Mouse (Mus musculus): Measurements from ENCODE around the gene Nebl. TPM values are rescaled to one million over a fixed set of nuclear protein-coding genes. Genes with fewer than 3 reads are reported as not detected.

Nebl gene
- polyA plus RNA-seq, 1 experiment from 2014 or later = 8.8 TPM

- no peaks in the 10 kb centered on the region for H3K36me3 ChIP-seq (ENCODE audit: control insufficient read depth, insufficient read depth, low read length)
- H3K27me3 ChIP-seq (ENCODE audit: control insufficient read depth, insufficient read depth, low read length) = no peaks in the 10 kb centered on the region
- no peak overlapping the region for H3K27ac ChIP-seq (ENCODE audit: low read depth, low read length)
- H3K4me1 ChIP-seq (ENCODE audit: control insufficient read depth, insufficient read depth, low read length) = no peaks in the 10 kb centered on the region
- no peak for ATAC-seq (ENCODE audit: insufficient read depth, low FRiP score, low TSS enrichment)
- no peak overlapping the region for H3K9ac ChIP-seq (ENCODE audit: low read length)
- no peak overlapping the region for H3K4me3 ChIP-seq (ENCODE audit: low read depth, low read length)
- H3K9me3 ChIP-seq (ENCODE audit: control insufficient read depth, low read length) = no peaks in the 10 kb centered on the region
- no peak for DNase-seq (ENCODE audit: low spot score)
- 73% methylated on average over 5 of the region's 5 CpGs for whole genome bisulfite sequencing
- no peak overlapping the region for H3K4me2 ChIP-seq (ENCODE audit: low read depth)
Measured at GRCm38 (mm10) chr2:17525739-17526526, 205.3 kb downstream of the Nebl start.

DNA sequence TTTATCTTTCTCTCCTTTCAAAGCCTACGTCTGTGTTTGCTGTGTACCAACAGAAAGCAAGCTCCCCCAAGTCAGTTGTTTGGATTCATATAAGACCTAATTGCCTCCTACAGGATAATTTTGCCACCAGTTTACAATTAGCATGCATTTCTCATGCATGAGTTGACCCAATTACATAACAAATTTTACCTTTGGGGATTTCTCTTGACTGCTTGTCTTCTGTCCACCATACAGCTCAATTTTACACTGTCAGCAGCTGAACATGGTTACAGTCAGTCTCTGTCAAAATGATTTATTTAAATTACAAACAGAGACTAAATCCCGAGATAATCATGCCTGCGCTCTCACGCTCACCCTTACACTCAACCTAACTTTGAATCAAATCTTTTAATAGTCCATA lies 206.1 kb downstream of the Nebl start:
- 63% methylated on average over 4 of the region's 4 CpGs for WGBS
- Histone ChIP-seq H3K36me3 (ENCODE audit: control insufficient read depth, insufficient read depth, low read length) (no peaks in the 10 kb centered on the region), H3K4me1 (ENCODE audit: control insufficient read depth, insufficient read depth, low read length) (no peaks in the 10 kb centered on the region), H3K9ac (ENCODE audit: low read length) (no peak overlapping the region), H3K27ac (ENCODE audit: low read depth, low read length) (no peak overlapping the region), H3K9me3 (ENCODE audit: control insufficient read depth, low read length) (no peaks in the 10 kb centered on the region), H3K4me2 (ENCODE audit: low read depth) (no peak overlapping the region), H3K4me3 (ENCODE audit: low read depth, low read length) (no peak overlapping the region), H3K27me3 (ENCODE audit: control insufficient read depth, insufficient read depth, low read length) (no peaks in the 10 kb centered on the region)
- ATAC-seq (ENCODE audit: insufficient read depth, low FRiP score, low TSS enrichment) (peak; percentile 55; the same call in 1 of the 2 replicates), DNase-seq (ENCODE audit: low spot score) (no peak)

- Histone ChIP-seq H3K36me3 (ENCODE audit: control insufficient read depth, insufficient read depth, low read length) (no peaks in the 10 kb centered on the region), H3K4me1 (ENCODE audit: control insufficient read depth, insufficient read depth, low read length) (no peaks in the 10 kb centered on the region), H3K9me3 (ENCODE audit: control insufficient read depth, low read length) (no peaks in the 10 kb centered on the region), H3K27me3 (ENCODE audit: control insufficient read depth, insufficient read depth, low read length) (no peaks in the 10 kb centered on the region), H3K4me2 (ENCODE audit: low read depth) (no peak overlapping the region), H3K27ac (ENCODE audit: low read depth, low read length) (no peak overlapping the region), H3K4me3 (ENCODE audit: low read depth, low read length) (no peak overlapping the region), H3K9ac (ENCODE audit: low read length) (no peak overlapping the region)
- DNase-seq (ENCODE audit: low spot score) (no peak), ATAC-seq (ENCODE audit: insufficient read depth, low FRiP score, low TSS enrichment) (no peak)
- 48% methylated on average over 10 of the region's 10 CpGs for WGBS
Measured at GRCm38 (mm10) chr2:17524205-17524978, 206.9 kb downstream of the Nebl start.

DNA sequence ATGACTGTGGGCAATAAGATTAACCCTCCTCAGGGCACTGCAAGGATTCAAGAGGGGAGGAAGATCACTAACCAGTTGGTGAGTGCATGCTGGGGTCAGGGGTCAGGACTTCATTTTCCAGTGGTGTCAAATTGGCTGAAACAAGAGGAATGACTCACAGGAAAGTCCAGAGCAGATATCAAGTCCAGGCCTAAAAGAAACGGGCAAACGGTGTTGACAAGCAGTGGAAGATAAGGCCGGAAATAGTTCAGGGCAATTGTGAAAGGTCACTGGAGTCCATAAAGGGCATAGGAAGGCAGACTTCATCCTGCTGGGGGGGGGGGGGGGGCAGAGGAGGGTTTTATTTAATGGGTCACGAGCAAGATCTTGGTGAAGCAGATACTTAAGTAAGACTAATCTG lies 207.5 kb downstream of the Nebl start:
- no peak for DNase-seq (ENCODE audit: low spot score)

GRCm38 (mm10) chr2:17515686-17516085 lies 215.6 kb downstream of the Nebl start:
- H3K4me2 ChIP-seq (ENCODE audit: low read depth) = no peak overlapping the region
- no peaks in the 10 kb centered on the region for H3K4me1 ChIP-seq (ENCODE audit: control insufficient read depth, insufficient read depth, low read length)
- 83% methylated on average over 2 of the region's 2 CpGs for WGBS
- H3K9me3 ChIP-seq (ENCODE audit: control insufficient read depth, low read length) = no peaks in the 10 kb centered on the region
- no peak overlapping the region for H3K4me3 ChIP-seq (ENCODE audit: low read depth, low read length)
- no peak overlapping the region for H3K9ac ChIP-seq (ENCODE audit: low read length)
- H3K27me3 ChIP-seq (ENCODE audit: control insufficient read depth, insufficient read depth, low read length) = no peaks in the 10 kb centered on the region
- no peaks in the 10 kb centered on the region for H3K36me3 ChIP-seq (ENCODE audit: control insufficient read depth, insufficient read depth, low read length)
- ATAC-seq (ENCODE audit: insufficient read depth, low FRiP score, low TSS enrichment) (no peak), DNase-seq (ENCODE audit: low spot score) (no peak)
- no peak overlapping the region for H3K27ac ChIP-seq (ENCODE audit: low read depth, low read length)

More for the DNA sequence above, 207.5 kb downstream of the Nebl start:
- H3K9me3 ChIP-seq (ENCODE audit: control insufficient read depth, low read length) = no peaks in the 10 kb centered on the region
- H3K4me2 ChIP-seq (ENCODE audit: low read depth) = no peak overlapping the region
- H3K4me1 ChIP-seq (ENCODE audit: control insufficient read depth, insufficient read depth, low read length) = no peaks in the 10 kb centered on the region
- H3K36me3 ChIP-seq (ENCODE audit: control insufficient read depth, insufficient read depth, low read length) = no peaks in the 10 kb centered on the region
- no peak overlapping the region for H3K9ac ChIP-seq (ENCODE audit: low read length)
- ATAC-seq (ENCODE audit: insufficient read depth, low FRiP score, low TSS enrichment) = no peak
- 48% methylated on average over 4 of the region's 4 CpGs for WGBS
- H3K4me3 ChIP-seq (ENCODE audit: low read depth, low read length) = no peak overlapping the region
- H3K27ac ChIP-seq (ENCODE audit: low read depth, low read length) = no peak overlapping the region
- H3K27me3 ChIP-seq (ENCODE audit: control insufficient read depth, insufficient read depth, low read length) = no peaks in the 10 kb centered on the region

- Histone ChIP-seq H3K27ac (ENCODE audit: low read depth, low read length) (no peak overlapping the region), H3K9me3 (ENCODE audit: control insufficient read depth, low read length) (no peaks in the 10 kb centered on the region), H3K4me1 (ENCODE audit: control insufficient read depth, insufficient read depth, low read length) (no peaks in the 10 kb centered on the region), H3K27me3 (ENCODE audit: control insufficient read depth, insufficient read depth, low read length) (no peaks in the 10 kb centered on the region), H3K9ac (ENCODE audit: low read length) (no peak overlapping the region), H3K4me2 (ENCODE audit: low read depth) (no peak overlapping the region), H3K36me3 (ENCODE audit: control insufficient read depth, insufficient read depth, low read length) (no peaks in the 10 kb centered on the region), H3K4me3 (ENCODE audit: low read depth, low read length) (no peak overlapping the region)
- WGBS = 49% methylated on average over 12 of the region's 12 CpGs
- no peak for DNase-seq (ENCODE audit: low spot score)
- no peak for ATAC-seq (ENCODE audit: insufficient read depth, low FRiP score, low TSS enrichment)
Measured at GRCm38 (mm10) chr2:17514765-17515164, 216.5 kb downstream of the Nebl start.

- Histone ChIP-seq H3K36me3 (ENCODE audit: control insufficient read depth, insufficient read depth, low read length) (no peaks in the 10 kb centered on the region), H3K4me1 (ENCODE audit: control insufficient read depth, insufficient read depth, low read length) (no peaks in the 10 kb centered on the region), H3K27ac (ENCODE audit: low read depth, low read length) (no peak overlapping the region), H3K27me3 (ENCODE audit: control insufficient read depth, insufficient read depth, low read length) (no peaks in the 10 kb centered on the region), H3K9me3 (ENCODE audit: control insufficient read depth, low read length) (no peaks in the 10 kb centered on the region), H3K4me2 (ENCODE audit: low read depth) (no peak overlapping the region), H3K4me3 (ENCODE audit: low read depth, low read length) (no peak overlapping the region), H3K9ac (ENCODE audit: low read length) (no peak overlapping the region)
- DNase-seq (ENCODE audit: low spot score) = no peak
- 52% methylated on average over 1 of the region's 1 CpGs for WGBS
- ATAC-seq (ENCODE audit: insufficient read depth, low FRiP score, low TSS enrichment) = no peak
Measured at GRCm38 (mm10) chr2:17509942-17510341, 221.3 kb downstream of the Nebl start.

GRCm38 (mm10) chr2:17507362-17507761 lies 223.9 kb downstream of the Nebl start:
- Histone ChIP-seq H3K9me3 (ENCODE audit: control insufficient read depth, low read length) (no peaks in the 10 kb centered on the region), H3K27me3 (ENCODE audit: control insufficient read depth, insufficient read depth, low read length) (no peaks in the 10 kb centered on the region), H3K36me3 (ENCODE audit: control insufficient read depth, insufficient read depth, low read length) (no peaks in the 10 kb centered on the region), H3K4me1 (ENCODE audit: control insufficient read depth, insufficient read depth, low read length) (no peaks in the 10 kb centered on the region), H3K9ac (ENCODE audit: low read length) (no peak overlapping the region), H3K27ac (ENCODE audit: low read depth, low read length) (no peak overlapping the region), H3K4me3 (ENCODE audit: low read depth, low read length) (no peak overlapping the region), H3K4me2 (ENCODE audit: low read depth) (no peak overlapping the region)
- WGBS = 74% methylated on average over 2 of the region's 2 CpGs
- no peak for ATAC-seq (ENCODE audit: insufficient read depth, low FRiP score, low TSS enrichment)
- no peak for DNase-seq (ENCODE audit: low spot score)
